Mouse (Mus musculus) kidney, postnatal 14 days (tissue): ENCODE measurements around the gene Brd1.

ENCODE experiments used
- DNase-seq: peaks from one replicate; pipeline ENCODE4 v3.0.0; 2022; ENCODE audit warnings: mixed read lengths

The Brd1 gene

DNA sequence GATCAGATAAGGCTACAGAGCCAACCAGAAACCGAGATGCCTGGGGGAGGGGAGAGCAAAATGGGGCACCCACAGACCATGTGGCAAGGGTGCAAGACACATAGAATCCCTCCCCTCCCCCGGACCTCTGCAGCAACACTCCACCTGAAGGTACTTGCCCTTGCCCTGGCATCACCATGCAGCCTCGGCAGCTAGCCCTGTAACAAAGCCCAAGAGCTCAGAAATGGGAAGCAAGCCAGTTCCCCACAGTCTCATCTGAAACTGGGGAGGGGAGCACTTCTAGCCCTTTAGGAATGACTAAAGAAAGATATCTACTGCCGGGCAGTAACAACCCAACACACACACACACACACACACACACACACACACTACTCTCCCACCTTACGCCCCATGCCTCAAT, 53.1 kb downstream of the Brd1 start:
- DNase-seq = no peak

DNA sequence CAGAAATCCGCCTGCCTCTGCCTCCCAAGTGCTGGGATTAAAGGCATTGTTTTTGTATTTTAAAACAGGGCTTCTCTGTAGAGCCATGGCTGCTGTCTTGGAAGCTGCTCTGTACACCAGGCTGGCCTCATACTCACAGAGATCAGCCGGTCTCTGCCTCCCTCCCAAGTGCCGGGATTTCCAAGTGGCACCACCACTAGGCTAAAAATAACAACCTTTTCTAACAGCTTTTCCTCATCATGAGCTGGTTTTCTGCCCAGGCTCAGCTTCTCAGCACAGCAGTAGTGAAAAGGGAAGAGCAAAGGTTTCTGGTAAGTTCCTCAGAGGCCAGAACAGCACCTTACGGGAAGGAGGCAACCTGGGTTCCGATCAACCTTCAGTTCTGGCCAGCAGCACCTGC, 56.5 kb downstream of the Brd1 start:
- DNase-seq = no peak

DNA sequence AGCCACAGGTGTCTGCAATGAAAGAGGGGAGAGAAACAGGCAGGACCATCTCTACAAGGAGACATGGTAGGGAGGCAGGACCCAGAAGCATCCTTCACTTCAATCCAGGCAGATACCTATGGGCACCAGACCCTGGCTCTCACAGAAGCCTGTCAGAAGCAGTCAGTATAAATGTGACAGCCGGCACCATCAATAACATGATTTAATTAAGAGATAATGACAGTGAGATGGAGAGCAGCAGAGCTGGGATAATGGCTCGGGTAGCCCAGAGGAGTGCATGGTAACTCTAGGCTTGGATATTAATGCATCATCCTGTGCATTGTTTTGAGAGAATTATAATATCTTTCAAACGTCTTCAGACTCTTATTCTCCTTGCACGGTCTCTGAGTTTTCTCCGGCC, 58.0 kb downstream of the Brd1 start:
- DNase-seq = no peak

DNA sequence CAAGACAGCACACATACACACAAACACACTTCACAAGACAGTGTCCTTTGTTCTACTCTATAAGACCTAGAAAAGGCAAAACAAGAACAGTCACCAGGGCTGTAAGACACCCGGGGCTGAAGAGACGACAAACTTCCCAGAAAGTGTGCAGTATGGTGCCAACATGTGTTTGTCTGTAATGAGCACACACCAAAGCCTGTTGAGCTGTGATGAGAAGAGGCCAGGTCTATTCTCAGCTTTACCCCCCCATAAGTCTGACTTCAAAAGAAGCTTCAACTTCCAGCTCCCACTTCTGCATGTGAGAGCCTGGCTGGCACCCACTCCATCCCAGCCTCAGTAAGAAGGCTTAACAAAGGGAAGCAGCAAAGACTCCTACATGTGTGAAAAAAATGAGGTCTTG, 65.3 kb downstream of the Brd1 start:
- DNase-seq = no peak

- DNase-seq = no peak
These were observed 66.4 kb downstream of the Brd1 start for GRCm38 (mm10) chr15:88667653-88668052.

GRCm38 (mm10) chr15:88665846-88666245, 68.2 kb downstream of the Brd1 start:
- DNase-seq = no peak

DNA sequence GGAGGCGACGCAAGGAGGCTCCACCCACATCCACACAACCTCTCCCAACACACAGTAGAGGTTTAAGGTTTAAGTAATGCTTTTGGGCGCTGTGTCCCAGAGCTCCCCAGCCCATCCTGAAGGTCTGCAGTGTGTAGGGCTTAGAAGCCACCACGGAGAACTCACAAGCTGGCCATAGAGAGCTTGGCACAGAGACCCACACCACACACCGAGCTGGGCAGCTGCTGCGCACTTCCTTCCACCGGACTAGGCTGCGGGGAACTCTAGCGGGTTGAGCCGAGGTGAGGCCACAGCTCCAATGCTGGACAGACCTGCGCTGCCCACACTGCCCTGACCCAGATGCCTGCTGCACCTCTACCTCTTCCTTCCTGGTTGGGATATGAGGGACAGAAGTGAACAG, 71.0 kb downstream of the Brd1 start:
- DNase-seq = no peak

DNA sequence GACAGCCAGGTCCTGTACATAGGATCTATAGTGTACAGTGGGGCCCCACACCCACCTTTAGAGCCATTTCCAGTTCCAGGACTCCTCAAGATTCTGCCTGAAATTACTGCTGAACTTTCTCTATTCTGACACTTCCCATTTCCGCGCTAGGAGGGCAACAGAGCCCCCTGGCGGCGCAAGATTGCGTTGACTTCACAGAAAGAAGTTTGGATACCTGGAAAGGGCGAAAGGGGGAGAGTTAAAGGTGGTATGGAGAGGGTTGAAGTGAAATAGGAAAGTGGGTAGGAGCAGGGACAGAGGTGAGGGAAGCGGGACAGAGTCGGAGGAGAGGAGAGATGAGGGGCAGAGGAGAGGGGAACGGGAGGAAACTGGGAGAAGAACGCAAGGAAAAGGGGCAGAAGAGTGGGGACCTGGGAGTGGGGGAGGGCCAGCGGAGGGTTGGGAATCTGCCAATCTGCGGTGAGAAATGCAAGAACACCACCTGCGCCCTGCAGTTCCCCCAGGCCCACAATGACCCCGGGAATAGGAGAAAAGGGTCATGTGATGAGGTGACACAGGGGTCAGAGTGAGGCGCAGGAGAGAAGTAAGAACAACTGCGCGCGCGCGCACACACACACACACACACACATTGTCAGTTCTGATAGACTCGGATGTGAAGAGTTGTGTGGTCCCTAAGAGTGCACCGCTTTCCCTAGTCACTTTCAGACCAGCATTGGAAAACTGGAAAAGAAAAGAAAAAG, 71.8 kb downstream of the Brd1 start:
- peak; percentile 54 for DNase-seq

- no peak for DNase-seq
These were observed 72.4 kb downstream of the Brd1 start for GRCm38 (mm10) chr15:88661654-88662053.

DNA sequence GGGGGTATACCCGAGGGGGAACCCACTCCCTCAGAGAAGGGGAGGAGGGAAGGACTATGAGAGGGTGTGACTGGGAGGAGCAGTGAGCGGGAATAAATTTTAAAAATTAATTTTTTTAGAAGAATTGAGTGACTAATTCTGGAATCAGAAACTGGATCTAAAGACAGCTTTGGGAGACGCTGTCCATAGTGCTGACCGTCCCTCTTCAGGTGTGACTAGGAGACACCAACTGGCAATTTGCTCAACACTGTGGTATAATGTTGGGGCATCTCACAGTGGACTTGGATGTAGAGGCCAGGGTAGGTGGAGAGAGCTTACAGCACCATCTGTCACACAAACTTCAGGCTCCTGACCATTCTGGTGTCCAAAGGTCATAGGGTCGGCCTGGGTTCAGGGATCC, 82.0 kb downstream of the Brd1 start:
- DNase-seq = no peak

DNA sequence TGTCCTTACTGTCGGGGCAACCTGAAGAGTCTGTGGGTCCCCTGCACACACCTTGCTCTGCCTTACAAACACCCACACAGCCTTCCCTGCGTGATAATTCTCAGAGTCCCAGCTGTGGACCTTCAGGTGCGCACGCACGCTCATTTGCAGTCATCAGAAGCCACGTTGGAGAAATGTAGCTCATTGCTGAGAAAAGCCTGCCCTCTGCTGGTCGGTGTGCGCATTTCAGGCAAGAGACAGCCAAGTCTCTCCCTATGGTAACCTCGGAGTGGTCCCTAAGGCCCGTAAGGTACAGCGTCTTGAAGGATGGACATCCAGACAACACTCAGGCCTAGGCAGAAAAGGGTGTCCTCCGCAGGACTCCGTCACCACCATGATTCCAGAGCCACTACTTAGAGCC, 83.0 kb downstream of the Brd1 start:
- peak; percentile 53 for DNase-seq
